Mouse (Mus musculus) lung, adult 10 weeks (tissue): ENCODE measurements around the gene Itgb1bp1. TPM values are rescaled to one million over a fixed set of nuclear protein-coding genes. Genes with fewer than 3 reads are reported as not detected.

Experiments
- polyA plus RNA-seq: library from polyadenylated mRNA; stranded (reverse); fragments of 350-450 nt; fragmentation: Illumina TruSeq; extraction: RNeasy Lipid Tissue Mini Kit (QIAGEN cat#74804); gene quantifications from one replicate; pipeline ENCODE4 v1.2.3, GENCODE M21; 2014; ENCODE audit warnings: low read depth, low replicate concordance; ENCODE audit not compliant: insufficient read depth

The Itgb1bp1 gene
- 45.2 TPM for polyA plus RNA-seq

DNA sequence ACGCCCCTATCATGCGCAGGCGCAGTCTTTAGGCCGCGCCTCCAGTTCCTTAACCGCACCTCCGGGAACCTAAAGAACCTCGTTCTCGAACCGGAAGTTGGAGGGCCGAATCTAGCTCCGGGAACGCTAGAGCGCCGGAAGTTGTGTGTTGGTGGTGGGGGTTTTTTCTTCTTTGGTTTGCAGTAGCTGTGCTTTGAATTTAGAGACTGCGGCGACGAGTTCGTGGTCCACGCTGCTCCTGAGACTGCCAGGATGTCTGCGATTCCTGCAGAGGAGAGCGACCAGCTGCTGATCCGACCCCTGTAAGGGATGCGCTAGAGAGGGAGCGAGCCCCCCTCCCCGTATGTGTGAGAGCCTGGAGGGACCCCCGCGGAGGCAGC is at the start of gene Itgb1bp1:
Gene Itgb1bp1 (minus strand): TSS at position 42 of the 380 bp plus-strand sequence.

DNA sequence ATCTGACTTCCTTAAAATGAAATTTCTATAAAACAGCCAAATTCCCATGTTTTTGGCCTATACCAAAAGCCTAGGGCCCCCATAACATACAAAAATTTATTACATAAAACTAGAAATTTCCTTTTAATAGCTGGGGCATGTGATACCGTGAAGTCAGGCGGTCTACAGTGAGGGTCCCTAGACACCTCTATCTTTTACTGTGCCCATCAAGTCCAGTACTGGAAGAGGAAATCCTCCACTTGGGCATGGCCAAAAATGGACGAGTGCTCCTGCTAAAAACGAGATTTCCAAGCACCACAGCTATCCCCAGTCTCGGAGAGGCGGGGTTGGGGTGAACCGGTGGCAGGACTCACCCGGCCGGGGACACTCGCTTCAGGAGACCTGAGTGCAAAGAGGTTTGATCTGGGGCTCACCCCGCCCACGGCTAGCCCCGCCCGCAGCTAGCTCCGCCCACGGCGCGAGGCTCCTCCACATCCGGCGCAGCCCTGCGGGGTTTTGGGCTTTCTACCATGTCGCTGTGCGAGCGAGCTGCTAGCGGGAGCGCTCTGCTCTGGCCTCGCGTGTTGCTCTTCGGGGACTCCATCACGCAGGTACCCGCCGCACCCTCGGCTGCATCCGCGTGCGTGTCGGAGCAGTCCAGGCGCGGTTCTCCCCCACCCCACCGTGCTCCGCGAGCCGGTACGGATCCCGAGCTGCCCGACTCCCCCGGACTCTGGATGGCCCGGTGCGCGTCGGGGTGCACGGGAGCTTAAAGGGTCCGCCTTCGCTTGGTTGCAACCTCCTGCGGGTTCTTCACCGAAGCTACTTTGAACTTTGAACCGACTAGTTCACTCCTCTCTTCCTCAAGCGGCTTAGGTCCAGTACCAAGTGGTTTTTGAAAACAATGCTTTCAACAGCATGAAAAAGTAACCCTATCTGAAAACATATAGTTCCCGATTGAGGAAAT is 30.1 kb upstream of the Itgb1bp1 start, which contains the start of gene Iah1:
Gene Iah1 (plus strand): TSS at position 467 of the 946 bp plus-strand sequence.

DNA sequence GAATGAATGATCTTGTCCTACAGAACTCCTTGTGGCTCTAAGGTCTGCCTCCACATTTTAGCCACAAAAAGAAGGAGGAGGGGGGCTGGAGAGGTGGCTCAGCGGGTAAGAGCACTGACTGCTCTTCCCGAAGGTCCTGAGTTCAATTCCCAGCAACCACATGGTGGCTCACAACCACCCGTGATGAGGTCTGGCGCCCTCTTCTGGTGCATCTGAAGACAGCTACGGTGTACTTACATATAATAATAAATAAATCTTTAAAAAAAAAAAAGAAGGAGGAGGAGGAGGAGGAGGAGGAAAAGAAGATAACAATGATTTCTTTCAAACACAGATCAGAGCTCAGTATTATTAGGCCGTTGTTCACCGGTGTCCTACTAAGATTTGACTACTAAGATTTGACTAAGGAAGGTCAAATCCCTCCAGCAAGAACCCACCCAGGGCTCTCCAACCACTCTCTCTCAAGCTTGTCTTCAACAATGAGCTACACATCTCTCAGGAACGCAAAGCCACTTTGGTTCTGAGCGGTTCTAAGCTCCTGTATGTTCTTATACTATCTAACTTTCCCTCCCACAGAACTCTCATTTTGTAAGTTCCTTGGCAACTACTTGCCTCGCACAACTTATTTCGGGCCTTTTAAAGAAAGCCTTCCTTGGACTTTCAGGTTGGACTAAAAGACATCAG is 1.2 kb downstream of the Itgb1bp1 start, which contains the start of gene Cpsf3:
Gene Cpsf3 (plus strand): TSS at position 631 of the 681 bp plus-strand sequence.

Other genes with a start within 250 kb of the Itgb1bp1 start
- 27.4 TPM for gene Cpsf3, start 893 bp downstream of the Itgb1bp1 start, polyA plus RNA-seq
- gene Iah1, start 30.1 kb upstream of the Itgb1bp1 start, polyA plus RNA-seq: 95.1 TPM
- gene Adam17, start 87.3 kb upstream of the Itgb1bp1 start, polyA plus RNA-seq: 23.6 TPM
- gene Ywhaq, start 131.4 kb upstream of the Itgb1bp1 start, polyA plus RNA-seq: 202 TPM